Mouse (Mus musculus) neural tube, embryonic 11.5 days (tissue): Measurements from ENCODE around the gene Slc31a2. TPM values are rescaled to one million over a fixed set of nuclear protein-coding genes. Genes with fewer than 3 reads are reported as not detected.

Source experiments
- ATAC-seq: fragments of 200-750 bp; cut with Nextera tagmentation; 2 replicates; pipeline ENCODE4 v1.8.0; 2017; ENCODE audit warnings: moderate number of reproducible peaks, mild to moderate bottlenecking, moderate TSS enrichment, moderate library complexity; ENCODE audit not compliant: insufficient read depth, low FRiP score, low TSS enrichment
- DNase-seq: peaks from one replicate; pipeline ENCODE4 v3.0.0-alpha.2; 2015; ENCODE audit warnings: low spot score
- H3K27ac ChIP-seq: fragments of 300-500 bp; sonication (generic); 2 replicates; pipeline ENCODE4 v1.5.1; 2014; ENCODE audit warnings: low read depth, mild to moderate bottlenecking, low read length
- H3K27me3 ChIP-seq: fragments of 300-500 bp; sonication (generic); 2 replicates; pipeline ENCODE4 v1.6.1; 2014; ENCODE audit warnings: mild to moderate bottlenecking, low read length, mixed read lengths; ENCODE audit not compliant: control insufficient read depth, insufficient read depth
- H3K36me3 ChIP-seq: fragments of 300-500 bp; sonication (generic); 2 replicates; pipeline ENCODE4 v1.6.1; 2014; ENCODE audit warnings: mild to moderate bottlenecking, low read length, moderate library complexity, mixed read lengths; ENCODE audit not compliant: control insufficient read depth, insufficient read depth
- H3K4me1 ChIP-seq: fragments of 300-500 bp; sonication (generic); 2 replicates; pipeline ENCODE4 v1.6.1; 2014; ENCODE audit warnings: low read length, mixed read lengths; ENCODE audit not compliant: control insufficient read depth, insufficient read depth
- H3K4me2 ChIP-seq: fragments of 300-500 bp; sonication (generic); 2 replicates; pipeline ENCODE4 v1.6.1; 2014; ENCODE audit warnings: low read depth, mild to moderate bottlenecking, moderate library complexity
- H3K4me3 ChIP-seq: fragments of 300-500 bp; sonication (generic); 2 replicates; pipeline ENCODE4 v1.5.1; 2014; ENCODE audit warnings: low read depth, low read length
- H3K9ac ChIP-seq: fragments of 300-500 bp; sonication (generic); 2 replicates; pipeline ENCODE4 v1.6.1; 2014; ENCODE audit warnings: mild to moderate bottlenecking, low read length
- H3K9me3 ChIP-seq: fragments of 300-500 bp; sonication (generic); 2 replicates; pipeline ENCODE4 v1.6.1; 2016; ENCODE audit warnings: low read length; ENCODE audit not compliant: control insufficient read depth
- WGBS: fragments of 180-500 bp; shearing (Covaris S2); extraction: QIAGEN DNeasy Blood & Tissue Kit; methylation state at CpG from one replicate; pipeline ENCODE4 v1.1.7; 2014; 5-methylcytosine and 5-hydroxymethylcytosine counted together
- polyA plus RNA-seq: library from polyadenylated mRNA; unstranded; fragments of >200 nt; fragmentation: Nextera tagmentation; extraction: Ambion mirVana; gene quantifications from 2 replicates; pipeline ENCODE4 v1.2.1, GENCODE M21; 2014

Gene Slc31a2
- polyA plus RNA-seq, 1 experiment from 2014 or later = 17.2 TPM

- 11% methylated on average over 12 of the region's 12 CpGs for WGBS
- Histone ChIP-seq H3K9me3 (no peaks in the 10 kb centered on the region), H3K4me3 (peak overlapping the region; percentile 78), H3K4me1 (peaks cover 5% of the 10 kb centered on the region; the same call in 1 of the 2 replicates), H3K4me2 (peak overlapping the region; percentile 85), H3K27me3 (no peaks in the 10 kb centered on the region), H3K27ac (peak overlapping the region; percentile 42; the same call in 1 of the 2 replicates), H3K36me3 (no peaks in the 10 kb centered on the region), H3K9ac (peak overlapping the region; percentile 71)
- DNase-seq (no peak), ATAC-seq (no peak)
These were observed 24.9 kb downstream of the Slc31a2 start for GRCm38 (mm10) chr4:62286992-62287900.

GRCm38 (mm10) chr4:62289226-62289625 is 26.9 kb downstream of the Slc31a2 start:
- Histone ChIP-seq H3K27ac (no peak overlapping the region), H3K9ac (no peak overlapping the region), H3K4me3 (no peak overlapping the region), H3K27me3 (no peaks in the 10 kb centered on the region), H3K36me3 (no peaks in the 10 kb centered on the region), H3K9me3 (no peaks in the 10 kb centered on the region), H3K4me1 (peaks cover 16% of the 10 kb centered on the region), H3K4me2 (no peak overlapping the region)
- 88% methylated on average over 7 of the region's 7 CpGs for whole genome bisulfite sequencing
- ATAC-seq = no peak
- no peak for DNase-seq

- H3K4me2 ChIP-seq = no peak overlapping the region
- WGBS = 95% methylated on average over 9 of the region's 9 CpGs
- no peaks in the 10 kb centered on the region for H3K27me3 ChIP-seq
- H3K4me1 ChIP-seq = peaks cover 16% of the 10 kb centered on the region
- H3K27ac ChIP-seq = no peak overlapping the region
- H3K9me3 ChIP-seq = no peaks in the 10 kb centered on the region
- DNase-seq = no peak
- H3K36me3 ChIP-seq = no peaks in the 10 kb centered on the region; the same call in 1 of the 2 replicates
- H3K4me3 ChIP-seq = no peak overlapping the region
- ATAC-seq = no peak
- no peak overlapping the region for H3K9ac ChIP-seq
These were observed 28.6 kb downstream of the Slc31a2 start for GRCm38 (mm10) chr4:62290816-62291505.

GRCm38 (mm10) chr4:62292461-62293180 is 30.3 kb downstream of the Slc31a2 start:
- peak; percentile 55 for DNase-seq
- Histone ChIP-seq H3K4me2 (no peak overlapping the region), H3K4me1 (peaks cover 11% of the 10 kb centered on the region), H3K27ac (peak overlapping the region; percentile 63), H3K4me3 (no peak overlapping the region), H3K9ac (no peak overlapping the region), H3K36me3 (no peaks in the 10 kb centered on the region; the same call in 1 of the 2 replicates), H3K9me3 (no peaks in the 10 kb centered on the region), H3K27me3 (no peaks in the 10 kb centered on the region)
- WGBS = 31% methylated on average over 8 of the region's 8 CpGs
- ATAC-seq = peak; percentile 84

- Histone ChIP-seq H3K9me3 (no peaks in the 10 kb centered on the region), H3K4me2 (peak overlapping the region; percentile 9; the same call in 1 of the 2 replicates), H3K4me1 (peaks cover 11% of the 10 kb centered on the region), H3K9ac (no peak overlapping the region; the same call in 1 of the 2 replicates), H3K27me3 (no peaks in the 10 kb centered on the region), H3K36me3 (no peaks in the 10 kb centered on the region; the same call in 1 of the 2 replicates), H3K4me3 (no peak overlapping the region), H3K27ac (peak overlapping the region; percentile 66; the same call in 1 of the 2 replicates)
- 41% methylated on average over 10 of the region's 10 CpGs for WGBS
- DNase-seq = peak; percentile 57
- ATAC-seq = peak; percentile 75
These were observed 31.0 kb downstream of the Slc31a2 start for GRCm38 (mm10) chr4:62293219-62293861.

- H3K36me3 ChIP-seq = no peaks in the 10 kb centered on the region; the same call in 1 of the 2 replicates
- no peak overlapping the region for H3K9ac ChIP-seq
- DNase-seq = no peak
- WGBS = 92% methylated on average over 1 of the region's 1 CpGs
- H3K27me3 ChIP-seq = no peaks in the 10 kb centered on the region
- no peaks in the 10 kb centered on the region for H3K9me3 ChIP-seq
- ATAC-seq = no peak
- peaks cover 11% of the 10 kb centered on the region for H3K4me1 ChIP-seq
- H3K4me2 ChIP-seq = no peak overlapping the region
- H3K4me3 ChIP-seq = no peak overlapping the region
- no peak overlapping the region for H3K27ac ChIP-seq
These were observed 32.4 kb downstream of the Slc31a2 start for GRCm38 (mm10) chr4:62294741-62295140.

GRCm38 (mm10) chr4:62297280-62298130 is 35.1 kb downstream of the Slc31a2 start:
- no peak overlapping the region for H3K27ac ChIP-seq
- no peak overlapping the region for H3K4me3 ChIP-seq
- H3K27me3 ChIP-seq = no peaks in the 10 kb centered on the region
- no peak for DNase-seq
- H3K4me1 ChIP-seq = peaks cover 8% of the 10 kb centered on the region
- H3K36me3 ChIP-seq = peaks cover 5% of the 10 kb centered on the region; the same call in 1 of the 2 replicates
- 79% methylated on average over 3 of the region's 3 CpGs for WGBS
- H3K9ac ChIP-seq = no peak overlapping the region
- no peak for ATAC-seq
- no peaks in the 10 kb centered on the region for H3K9me3 ChIP-seq
- H3K4me2 ChIP-seq = no peak overlapping the region
